26 mouse cellular contexts compared by ENCODE assay signal in the genomic region with DNA sequence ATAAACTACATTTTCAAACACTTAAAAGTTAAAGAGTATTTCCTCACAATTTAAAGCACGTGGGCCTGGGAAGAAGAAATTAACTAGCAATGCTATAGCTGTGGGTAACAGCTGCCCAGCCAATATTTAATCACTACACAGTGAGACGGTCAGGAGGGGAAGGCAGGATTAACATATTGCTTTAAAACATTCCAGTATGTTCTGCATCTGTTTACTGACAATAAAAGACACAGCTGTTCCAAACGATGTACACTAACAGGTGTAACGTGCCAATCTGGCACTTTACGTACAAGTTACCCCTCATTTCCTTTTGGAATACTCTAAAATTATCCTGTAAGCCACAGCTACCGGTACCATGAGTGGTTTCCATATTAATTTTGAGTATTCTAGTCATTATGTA. TPM values are rescaled to one million over a fixed set of nuclear protein-coding genes. Genes with fewer than 3 reads are reported as not detected.
"Had no signal": no experiment of that assay in that cellular context is flagged by ENCODE, and none has a peak within 500 bp of the region (broad histone marks: within the 10 kb centered on the region; RNA-seq: fewer than 3 reads in every experiment).

No protein-coding gene starts in this region.

- H3K4me1 ChIP-seq: liver, embryonic 12.5 days; liver, embryonic 15.5 days; lung, embryonic 15.5 days; megakaryocyte, embryonic 14.5 days; midbrain, embryonic 10.5 days; midbrain, embryonic 13.5 days; neural tube, embryonic 12.5 days had no signal

- H3K36me3 ChIP-seq: liver, embryonic 12.5 days; liver, embryonic 15.5 days; lung, embryonic 15.5 days; midbrain, embryonic 10.5 days; midbrain, embryonic 13.5 days; neural tube, embryonic 12.5 days had no signal

- H3K27me3 ChIP-seq: liver, embryonic 12.5 days; liver, embryonic 15.5 days; lung, embryonic 15.5 days; megakaryocyte, embryonic 14.5 days; midbrain, embryonic 13.5 days; neural tube, embryonic 12.5 days had no signal

- H3K4me3 ChIP-seq: layer of hippocampus, adult 2 months; liver, embryonic 12.5 days; liver, embryonic 15.5 days; lung, embryonic 15.5 days; megakaryocyte, embryonic 14.5 days; midbrain, embryonic 10.5 days; midbrain, embryonic 13.5 days; neural tube, embryonic 12.5 days had no signal

- ATAC-seq: liver, embryonic 12.5 days; midbrain, embryonic 13.5 days; midbrain, embryonic 16.5 days had no signal

- H3K9me3 ChIP-seq: liver, embryonic 12.5 days; liver, embryonic 15.5 days; lung, embryonic 15.5 days; midbrain, embryonic 10.5 days; midbrain, embryonic 13.5 days; neural tube, embryonic 12.5 days had no signal

- H3K9ac ChIP-seq: liver, embryonic 12.5 days; liver, embryonic 15.5 days; lung, embryonic 15.5 days; midbrain, embryonic 13.5 days; neural tube, embryonic 12.5 days had no signal

- DNase-seq: kidney, adult 2 months; kidney, postnatal 25 days; layer of hippocampus, adult 9-11 months; liver; lung, adult 18-20 months; lung, postnatal 10 days; lung, postnatal 36 days; thymus, adult 2 months; thymus, postnatal 14 days; thymus, postnatal 4 days had no signal

- H3K27ac ChIP-seq: kidney, postnatal 0 days; layer of hippocampus, adult 2 months; liver, embryonic 12.5 days; liver, embryonic 15.5 days; lung, embryonic 15.5 days; midbrain, embryonic 10.5 days; midbrain, embryonic 13.5 days; neural tube, embryonic 12.5 days; stomach, postnatal 0 days had no signal

- H3K4me2 ChIP-seq: liver, embryonic 12.5 days; liver, embryonic 15.5 days; lung, embryonic 15.5 days; midbrain, embryonic 13.5 days; neural tube, embryonic 12.5 days had no signal

RNA-seq across cellular contexts. Expression of a gene that starts 29.7 kb away (rescaled TPM):
- polyA plus RNA-seq: kidney, adult 2 months; kidney, embryonic 14.5 days; kidney, postnatal 0 days; large intestine, adult 2 months; limb, embryonic 11.5 days; liver, embryonic 12.5 days; liver, embryonic 15.5 days; lung, embryonic 15.5 days; midbrain, embryonic 10.5 days; midbrain, embryonic 13.5 days; midbrain, embryonic 16.5 days; neural tube, embryonic 12.5 days; small intestine, adult 2 months; stomach, embryonic 14.5 days; stomach, postnatal 0 days; thymus, adult 2 months had no signal
